Mouse (Mus musculus) adrenal gland, adult 18-20 months (tissue): Measurements from ENCODE around the gene Cacng8. TPM values are rescaled to one million over a fixed set of nuclear protein-coding genes. Genes with fewer than 3 reads are reported as not detected.
"Not testable (repeated sequence)": the region's sequence is repeated elsewhere in the genome, so short reads cannot be mapped to it uniquely, and the experiment has no call there.

Experiments
- DNase-seq, 2 experiments: peaks; one replicate each; pipeline ENCODE4 v3.0.0; 2021 to 2022; ENCODE audit warnings: low spot score in 2 of 2
- total RNA-seq, 2 experiments: library from RNA; stranded (reverse); gene quantifications; 1 replicate in 1 of 2; 2 replicates in 1 of 2; pipeline ENCODE4 v1.2.3; 2021

Cacng8 gene
- total RNA-seq, 2 experiments from 2014 or later, result 1.7 to 3.5 TPM

DNA sequence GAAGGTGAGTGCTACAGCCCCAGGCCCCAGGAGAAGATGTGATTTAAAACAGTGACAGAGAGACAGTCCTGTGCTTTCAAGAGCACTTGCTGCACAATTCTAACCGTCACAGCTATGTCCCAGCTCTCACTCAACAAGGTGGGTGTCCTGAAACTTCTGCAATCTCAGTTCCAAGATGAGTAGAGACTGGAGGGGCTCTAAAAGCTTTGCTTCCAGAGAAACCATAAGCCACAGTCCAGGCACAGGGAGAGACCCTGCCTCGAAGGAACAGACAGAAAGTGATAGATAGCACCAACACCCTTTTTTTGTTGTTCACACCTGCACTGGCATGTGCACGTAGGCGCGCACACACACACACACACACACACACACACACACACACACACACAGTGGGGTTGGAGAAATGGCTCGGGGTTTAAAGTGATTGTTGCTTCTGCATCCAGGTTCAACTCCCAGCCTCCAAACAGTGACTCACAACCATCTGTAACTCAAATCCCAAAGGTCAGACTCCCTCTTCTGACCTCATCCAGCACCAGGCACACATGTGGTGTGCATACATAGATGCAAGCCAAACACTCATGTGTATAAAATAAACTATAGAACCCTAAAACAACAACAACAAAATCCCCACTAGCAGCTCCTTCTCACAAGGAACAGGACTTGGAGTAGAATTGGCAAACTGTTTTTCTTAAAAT is 4.3 kb upstream of the Cacng8 start:
- no peak for DNase-seq

GRCm38 (mm10) chr7:3387761-3388160 is 2.7 kb upstream of the Cacng8 start:
- DNase-seq, result no peak

- DNase-seq, result no peak
Observed at GRCm38 (mm10) chr7:3388885-3389284, 1.6 kb upstream of the Cacng8 start.

- DNase-seq, result peak; percentile 63 to 68
Observed at GRCm38 (mm10) chr7:3389444-3390412, 755 bp upstream of the Cacng8 start.

DNA sequence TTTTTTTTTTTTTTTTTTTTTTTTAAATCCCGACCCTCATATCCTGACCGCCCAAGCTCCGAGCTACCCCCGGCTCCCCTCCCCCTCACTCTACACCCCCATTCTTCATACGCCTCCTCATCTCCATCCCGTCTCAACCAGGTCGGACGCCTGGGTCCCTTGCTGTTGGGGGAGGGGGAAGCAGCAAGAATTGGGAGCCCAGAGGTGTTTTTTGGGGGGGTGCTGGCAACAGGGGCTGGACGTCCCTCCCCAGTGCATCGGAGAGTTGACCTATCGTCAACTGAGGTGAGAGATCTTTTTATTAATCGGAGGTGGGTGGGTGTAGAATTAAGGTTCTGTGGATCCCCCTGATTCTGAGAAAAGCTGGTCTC is 583 bp downstream of the Cacng8 start:
- no peak for DNase-seq

- no peak for DNase-seq
Observed at GRCm38 (mm10) chr7:3391809-3392208, 1.3 kb downstream of the Cacng8 start.

- DNase-seq, result no peak
Observed at GRCm38 (mm10) chr7:3397355-3397754, 6.9 kb downstream of the Cacng8 start.

- no peak for DNase-seq
Observed at GRCm38 (mm10) chr7:3397797-3398196, 7.3 kb downstream of the Cacng8 start.

DNA sequence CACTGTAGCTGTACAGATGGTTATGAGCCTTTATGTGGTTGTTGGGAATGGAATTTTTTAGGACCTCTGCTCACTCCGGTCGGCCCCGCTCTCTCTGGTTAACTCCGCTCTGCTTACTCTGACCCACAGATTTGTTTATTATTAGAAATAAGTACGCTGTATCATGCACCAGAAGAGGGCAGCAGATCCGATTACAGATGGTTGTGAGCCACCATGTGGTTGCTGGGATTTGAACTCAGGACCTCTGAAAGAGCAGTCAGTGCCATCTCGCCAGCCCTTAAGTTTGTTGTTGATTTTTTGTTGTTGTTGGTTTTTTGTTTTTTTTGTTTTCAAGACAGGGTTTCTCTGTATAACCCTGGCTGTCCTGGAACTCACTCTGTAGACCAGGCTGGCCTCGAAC is 7.9 kb downstream of the Cacng8 start:
- not testable (repeated sequence) for DNase-seq

GRCm38 (mm10) chr7:3399937-3400336 is 9.5 kb downstream of the Cacng8 start:
- no peak for DNase-seq

- no peak for DNase-seq
Observed at GRCm38 (mm10) chr7:3409729-3410520, 19.4 kb downstream of the Cacng8 start.

GRCm38 (mm10) chr7:3411160-3411941 is 20.9 kb downstream of the Cacng8 start:
- peak; percentile 37 to 42 for DNase-seq

GRCm38 (mm10) chr7:3412036-3412435 is 21.6 kb downstream of the Cacng8 start:
- DNase-seq, result peak; percentile 38 to 47

- peak; percentile 49 to 63 for DNase-seq
Observed at GRCm38 (mm10) chr7:3414888-3415287, 24.4 kb downstream of the Cacng8 start.

DNA sequence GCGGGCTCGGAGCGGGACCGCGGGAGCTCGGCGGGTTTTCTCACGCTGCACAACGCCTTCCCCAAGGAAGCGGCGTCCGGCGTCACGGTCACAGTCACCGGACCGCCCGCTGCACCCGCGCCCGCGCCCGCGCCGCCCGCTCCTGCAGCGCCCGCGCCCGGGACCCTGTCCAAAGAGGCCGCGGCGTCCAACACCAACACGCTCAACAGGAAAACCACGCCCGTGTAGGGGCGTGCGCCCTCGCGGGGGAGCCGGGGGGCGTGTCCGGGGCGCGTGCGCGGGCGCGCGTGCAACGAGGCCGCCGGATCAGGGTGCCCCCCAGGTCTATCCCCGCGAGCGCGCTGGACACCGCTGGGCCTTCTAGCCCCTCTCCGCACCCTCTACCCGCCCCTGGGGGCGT is 24.9 kb downstream of the Cacng8 start:
- DNase-seq, result peak; percentile 64 to 67

GRCm38 (mm10) chr7:3419941-3420340 is 29.5 kb downstream of the Cacng8 start:
- no peak for DNase-seq

- DNase-seq, result no peak
Observed at GRCm38 (mm10) chr7:3420466-3420865, 30.0 kb downstream of the Cacng8 start.

DNA sequence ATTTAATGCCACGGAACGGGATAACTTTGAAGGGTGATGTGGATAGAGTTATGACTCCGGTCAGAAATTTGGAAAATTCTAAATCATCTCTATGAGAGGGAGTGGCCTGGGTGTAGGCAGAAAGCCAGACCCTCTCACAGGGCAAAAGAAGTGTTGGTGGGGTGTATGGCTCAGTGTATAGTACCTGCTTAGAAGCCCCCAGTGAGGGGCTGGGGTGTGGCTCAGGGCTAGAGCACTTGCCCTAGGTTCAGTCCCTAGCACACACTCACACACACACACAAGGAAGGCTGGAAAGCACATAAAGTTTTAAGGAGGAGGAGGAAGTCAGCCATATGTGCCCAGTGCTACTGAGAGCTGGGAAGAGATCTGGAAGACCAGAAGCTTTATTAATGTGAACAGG is 30.8 kb downstream of the Cacng8 start:
- DNase-seq, result no peak

DNA sequence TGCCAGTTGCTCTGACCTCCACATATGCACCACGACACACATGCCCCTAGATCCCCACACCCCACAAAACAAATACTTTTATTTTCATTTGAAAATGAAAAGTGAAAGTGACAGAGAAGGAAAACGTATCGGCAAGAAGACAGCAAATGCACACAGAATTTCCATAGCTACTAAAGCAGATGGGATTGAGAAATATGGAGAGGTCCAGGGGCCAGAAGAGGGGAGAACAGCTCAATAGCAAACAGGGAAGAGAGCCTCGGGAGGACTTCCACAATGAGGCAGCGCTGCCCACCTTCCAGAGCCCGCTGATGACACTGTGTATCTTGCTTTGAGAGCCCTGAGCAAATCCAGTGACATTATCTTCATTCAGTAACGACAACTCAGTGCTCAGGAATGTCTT is 31.6 kb downstream of the Cacng8 start:
- DNase-seq, result no peak

- DNase-seq, result no peak
Observed at GRCm38 (mm10) chr7:3423430-3423829, 32.9 kb downstream of the Cacng8 start.

DNA sequence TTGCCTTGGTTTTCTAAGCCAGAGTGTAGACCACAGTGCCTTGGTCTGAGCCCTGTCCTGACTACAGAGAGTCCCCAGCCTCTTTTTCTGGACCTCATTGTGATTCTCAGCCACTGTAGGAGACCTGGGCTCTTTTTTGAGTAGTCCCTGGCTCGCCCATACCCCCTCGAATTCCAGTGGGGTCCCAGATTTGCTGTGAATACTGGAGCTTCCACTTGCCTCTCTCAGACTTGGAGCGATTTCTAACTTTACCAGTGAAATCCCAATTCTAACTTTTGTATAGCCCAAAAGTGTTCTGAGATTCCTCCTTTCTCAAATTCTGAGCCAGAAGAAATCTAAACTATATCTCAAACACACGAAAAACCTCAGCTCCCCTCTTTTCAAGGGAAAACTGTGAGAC is 33.4 kb downstream of the Cacng8 start, which contains the start of gene Cacng6:
Gene Cacng6 (plus strand): TSS at position 301 of the 400 bp plus-strand sequence.
- no peak for DNase-seq
